Mouse (Mus musculus) right cerebral cortex, adult 2 months (tissue): Measurements from ENCODE around the gene Psmd2.
"Not testable (repeated sequence)": the region's sequence is repeated elsewhere in the genome, so short reads cannot be mapped to it uniquely, and the experiment has no call there.

ENCODE experiments used
- DNase-seq, 2 experiments: peaks; one replicate each; pipeline ENCODE4 v3.0.0; 2021 to 2022; ENCODE audit warnings: low spot score in 2 of 2

Psmd2 gene

DNA sequence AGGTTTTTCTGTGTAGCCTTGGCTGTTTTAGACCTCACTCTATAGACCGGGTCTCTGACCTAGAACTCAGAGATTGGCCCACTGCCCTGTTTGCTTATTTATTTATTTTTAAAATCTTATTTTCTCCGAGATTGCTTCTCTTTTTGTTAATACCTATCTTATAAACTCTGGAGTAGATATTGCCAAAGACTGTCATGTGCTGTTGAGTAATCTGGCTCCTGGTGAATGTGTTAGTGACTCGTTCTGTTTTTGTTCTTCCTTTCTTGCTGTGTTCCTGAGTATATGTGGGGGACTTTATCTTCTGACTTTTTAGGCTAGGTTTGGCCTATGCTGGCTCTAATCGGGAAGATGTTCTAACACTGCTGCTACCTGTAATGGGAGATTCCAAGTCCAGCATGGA, 6.2 kb downstream of the Psmd2 start:
- DNase-seq: no peak

- not testable (repeated sequence) for DNase-seq
Measured at GRCm38 (mm10) chr16:20668013-20668412, 16.6 kb downstream of the Psmd2 start, which contains the start of gene Eif4g1. Eif4g1 (plus strand) TSS chr16:20668313.

DNA sequence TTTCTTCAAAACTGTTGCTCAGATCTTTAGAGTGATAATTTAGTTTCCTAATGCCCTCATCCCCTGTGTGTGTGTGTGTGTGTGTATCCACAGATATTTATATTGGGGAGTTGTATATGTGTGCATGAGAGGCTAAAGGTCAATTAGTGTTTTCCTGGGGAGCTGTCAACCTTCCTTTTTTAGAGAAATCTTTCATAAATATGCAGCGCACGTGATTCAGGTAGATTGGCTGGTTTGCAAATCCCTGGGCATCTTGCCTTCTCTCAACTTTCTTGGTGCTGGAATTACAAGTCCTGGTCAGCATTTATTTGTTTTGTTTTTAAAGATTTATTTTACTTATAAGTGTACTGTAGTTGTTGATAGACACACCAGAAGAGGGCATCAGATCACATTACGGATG, 18.8 kb downstream of the Psmd2 start:
- no peak for DNase-seq

DNA sequence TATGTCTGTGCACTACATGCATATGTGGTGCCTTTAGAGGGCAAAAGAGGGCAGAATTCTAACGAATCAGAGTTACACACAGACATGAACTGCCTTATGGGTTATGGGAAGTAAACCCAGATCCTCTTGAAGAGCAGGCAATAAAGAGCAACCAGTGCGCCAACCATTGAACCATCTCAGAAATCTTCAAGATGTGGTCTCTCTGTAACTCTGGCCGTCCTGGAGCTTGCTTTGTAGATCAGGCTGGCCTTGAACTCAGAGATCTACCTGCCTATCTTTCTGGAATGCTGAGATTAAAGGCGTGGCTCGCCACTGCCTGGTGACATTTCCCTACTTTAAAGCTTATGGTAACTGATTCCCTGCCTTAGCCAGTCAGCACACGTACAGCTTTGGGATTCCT, 20.4 kb downstream of the Psmd2 start:
- DNase-seq: no peak

- peak; percentile 94 to 95 for DNase-seq
Measured at GRCm38 (mm10) chr16:20672500-20672902, 21.0 kb downstream of the Psmd2 start.

- peak in 1 of 2 experiments; percentile 25 for DNase-seq
Measured at GRCm38 (mm10) chr16:20672965-20673705, 21.7 kb downstream of the Psmd2 start.

GRCm38 (mm10) chr16:20673706-20674303, 22.4 kb downstream of the Psmd2 start:
- DNase-seq: no peak

DNA sequence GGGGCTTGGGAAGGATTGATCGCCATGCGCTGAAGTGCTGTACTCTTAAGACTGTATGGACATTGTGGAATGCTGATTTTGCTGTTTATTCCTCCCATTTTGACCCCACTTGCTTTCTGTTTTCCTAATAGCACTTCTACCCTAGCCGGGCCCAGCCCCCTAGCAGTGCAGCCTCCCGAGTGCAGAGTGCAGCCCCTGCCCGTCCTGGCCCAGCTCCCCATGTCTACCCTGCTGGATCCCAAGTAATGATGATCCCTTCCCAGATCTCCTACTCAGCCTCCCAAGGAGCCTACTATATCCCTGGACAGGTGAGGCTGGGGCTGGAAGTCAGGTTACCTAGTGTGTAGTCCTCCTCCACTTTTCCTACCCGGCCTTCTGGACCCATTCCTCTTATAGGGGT, 23.8 kb downstream of the Psmd2 start:
- DNase-seq: no peak

- no peak for DNase-seq
Measured at GRCm38 (mm10) chr16:20676702-20677101, 25.2 kb downstream of the Psmd2 start.

- no peak for DNase-seq
Measured at GRCm38 (mm10) chr16:20677380-20677779, 25.9 kb downstream of the Psmd2 start.

GRCm38 (mm10) chr16:20677974-20678675, 26.7 kb downstream of the Psmd2 start:
- peak; percentile 76 to 79 for DNase-seq

- DNase-seq: no peak
Measured at GRCm38 (mm10) chr16:20690774-20691173, 39.3 kb downstream of the Psmd2 start.

- DNase-seq: no peak
Measured at GRCm38 (mm10) chr16:20691617-20692016, 40.2 kb downstream of the Psmd2 start.

DNA sequence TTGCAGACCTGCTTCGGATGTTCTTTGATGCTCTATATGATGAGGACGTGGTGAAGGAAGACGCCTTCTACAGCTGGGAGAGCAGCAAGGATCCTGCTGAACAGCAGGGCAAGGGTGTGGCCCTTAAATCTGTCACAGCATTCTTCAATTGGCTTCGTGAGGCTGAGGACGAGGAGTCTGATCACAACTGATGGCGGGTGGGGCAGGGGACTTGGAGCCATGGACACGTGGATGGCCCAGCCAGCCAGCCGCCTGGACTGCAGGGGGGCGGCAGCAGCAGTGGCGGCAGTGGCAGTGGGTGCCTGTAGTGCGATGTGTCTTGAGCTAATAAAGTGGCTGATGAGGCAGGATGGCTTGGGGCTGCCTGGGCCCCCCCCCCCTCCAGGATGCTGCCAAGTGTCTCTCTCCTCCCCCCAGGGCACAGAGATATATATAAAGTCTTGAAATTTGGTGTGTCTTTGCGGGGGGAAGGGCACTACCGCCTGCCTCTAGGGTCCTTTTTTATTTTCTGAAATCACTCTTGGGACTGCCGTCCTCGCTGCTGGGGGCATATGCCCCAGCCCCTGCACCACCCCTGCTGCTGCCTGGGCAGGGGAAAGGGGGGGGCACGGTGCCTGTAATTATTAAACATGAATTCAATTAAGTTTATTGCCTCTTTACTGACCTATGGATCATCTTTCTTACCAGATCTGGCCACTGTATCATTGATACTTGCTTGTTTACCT, 41.0 kb downstream of the Psmd2 start:
- peak in 1 of 2 experiments; percentile 35 for DNase-seq

- DNase-seq: peak; percentile 93 to 97
Measured at GRCm38 (mm10) chr16:20693111-20693701, 41.8 kb downstream of the Psmd2 start, which contains the start of gene Fam131a. Fam131a (plus strand) TSS chr16:20693241.

- peak; percentile 78 to 83 for DNase-seq
Measured at GRCm38 (mm10) chr16:20694781-20695180, 43.3 kb downstream of the Psmd2 start.

DNA sequence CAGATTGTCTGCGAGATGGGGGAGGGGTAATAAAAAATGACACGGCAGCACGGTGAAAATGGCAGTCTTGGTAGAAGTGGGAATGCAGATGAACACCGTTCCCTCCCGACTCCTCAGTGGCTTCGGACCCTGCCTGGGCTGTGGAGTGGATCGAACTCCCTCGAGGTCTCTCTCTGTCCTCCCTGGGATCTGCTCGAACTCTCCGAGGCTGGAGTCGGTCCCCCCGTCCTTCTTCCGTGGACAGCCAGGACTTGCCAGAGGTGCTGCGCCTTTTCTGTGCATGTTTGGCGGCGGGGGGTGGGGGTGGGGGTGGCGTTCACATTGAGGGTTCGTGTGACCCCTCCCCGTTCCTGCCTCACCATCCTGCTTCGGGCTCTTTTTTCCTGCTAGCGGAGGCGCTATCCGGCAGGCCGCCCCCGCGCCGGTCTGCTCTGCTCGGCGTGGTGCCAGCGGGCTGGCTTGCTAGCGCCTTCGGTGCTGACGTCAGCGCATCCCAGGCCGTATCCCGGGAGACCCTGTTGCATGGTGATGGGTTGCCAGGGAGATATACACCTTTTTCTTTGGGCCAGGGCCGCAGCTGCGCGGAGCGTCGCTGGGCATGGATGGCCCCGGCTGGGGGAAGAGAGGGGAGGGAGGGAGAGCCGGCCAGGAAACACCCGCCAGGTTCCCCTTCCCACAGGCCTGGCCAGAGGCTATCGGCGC, 44.3 kb downstream of the Psmd2 start:
- DNase-seq: peak; percentile 98 to 99

GRCm38 (mm10) chr16:20699266-20699665, 47.8 kb downstream of the Psmd2 start:
- DNase-seq: no peak

DNA sequence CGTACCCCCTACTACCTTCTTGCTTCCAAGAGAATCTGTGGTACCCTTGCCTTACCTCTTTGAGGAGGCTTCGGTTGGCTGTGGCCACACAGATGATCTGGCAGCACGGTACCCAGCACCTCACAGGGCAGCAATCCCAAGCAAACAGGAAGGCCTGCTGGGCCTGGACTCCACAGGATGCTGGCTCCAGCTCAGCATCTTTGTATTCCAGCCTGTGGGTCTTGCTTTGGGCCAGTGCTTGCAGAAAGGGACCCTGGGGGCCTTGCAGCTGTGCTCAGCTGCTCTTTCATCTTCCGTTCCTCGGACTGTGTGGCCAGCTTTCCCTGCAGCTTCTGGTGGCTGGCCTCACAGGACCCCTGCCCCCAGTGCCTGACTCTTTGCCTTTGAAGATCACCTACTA, 48.6 kb downstream of the Psmd2 start:
- DNase-seq: no peak

DNA sequence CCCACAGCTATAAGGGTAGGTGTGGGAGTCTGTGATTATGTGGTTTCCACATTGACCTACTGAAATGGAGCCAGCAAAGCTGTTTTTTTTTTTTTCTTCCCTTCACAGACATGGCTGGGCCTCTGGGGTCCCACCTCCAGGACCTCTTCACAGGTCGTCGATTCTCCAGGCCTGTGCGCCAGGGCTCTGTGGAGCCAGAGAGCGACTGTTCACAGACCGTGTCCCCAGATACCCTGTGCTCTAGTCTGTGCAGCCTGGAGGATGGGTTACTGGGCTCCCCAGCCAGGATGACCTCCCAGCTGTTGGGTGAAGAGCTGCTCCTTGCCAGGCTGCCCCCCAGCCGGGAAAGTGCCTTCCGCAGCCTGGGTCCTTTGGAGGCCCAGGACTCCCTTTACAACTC, 49.9 kb downstream of the Psmd2 start:
- no peak for DNase-seq
